Mouse (Mus musculus) ES-E14 (cell line): Measurements from ENCODE around the gene Tacstd2.

Experiments used
- CHD2 ChIP-seq: IDR thresholded peaks from 2 replicates; pipeline ENCODE4 v1.6.1; 2014; ENCODE audit warnings: mild to moderate bottlenecking, low read depth, low read length, inconsistent platforms
- HCFC1 ChIP-seq: IDR thresholded peaks from 2 replicates; pipeline ENCODE4 v1.6.1; 2012; ENCODE audit warnings: low read length, inconsistent platforms, borderline replicate concordance; ENCODE audit not compliant: insufficient read depth
- MAFK ChIP-seq: IDR thresholded peaks from 2 replicates; pipeline ENCODE4 v1.6.1; 2014; ENCODE audit warnings: mild to moderate bottlenecking, low read depth, low read length, inconsistent platforms; ENCODE audit not compliant: insufficient read depth
- ZNF384 ChIP-seq: IDR thresholded peaks from 2 replicates; pipeline ENCODE4 v1.6.1; 2012; ENCODE audit warnings: low read depth, low read length, inconsistent platforms

DNA sequence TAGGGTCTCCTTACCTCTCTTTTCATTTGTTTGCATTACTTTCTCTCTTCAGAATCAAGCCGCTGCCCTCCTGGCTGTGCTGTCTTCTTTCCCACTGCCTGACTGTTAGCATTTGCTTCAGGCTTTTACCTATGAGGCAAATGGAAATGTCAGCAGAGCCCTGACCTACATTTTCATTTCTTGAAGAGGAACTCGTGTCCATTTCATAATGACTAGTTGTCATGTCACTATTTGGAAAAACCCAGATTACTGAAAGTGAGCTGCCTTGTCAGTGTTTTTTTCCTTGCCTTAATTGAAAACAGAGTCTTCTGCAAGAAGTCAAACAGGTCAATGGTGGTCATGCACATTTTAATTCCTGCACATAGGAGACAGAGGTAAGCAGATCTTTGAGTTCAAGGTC lies 43.8 kb downstream of the Tacstd2 start, which contains the start of gene Il23r:
- TF ChIP-seq ZNF384 (no peak), CHD2 (no peak), MAFK (no peak), HCFC1 (no peak)
